Mouse (Mus musculus) kidney, adult 2 months (tissue): ENCODE measurements around the gene Umodl1. TPM values are rescaled to one million over a fixed set of nuclear protein-coding genes. Genes with fewer than 3 reads are reported as not detected.

Experiments used
- DNase-seq: peaks from one replicate; pipeline ENCODE4 v3.0.0; 2021
- H3K27ac ChIP-seq: fragments of 200-500 bp; 2 replicates; pipeline ENCODE4 v1.5.1; 2012; ENCODE audit warnings: low read depth, low read length, control low read depth, inconsistent platforms; ENCODE audit not compliant: insufficient read depth
- H3K27me3 ChIP-seq: fragments of 200-500 bp; replicated peaks from 2 replicates; pipeline ENCODE4 v1.6.1; 2012; ENCODE audit warnings: mild to moderate bottlenecking, moderate library complexity, low read length, inconsistent platforms; ENCODE audit not compliant: control insufficient read depth, insufficient read depth
- H3K36me3 ChIP-seq: fragments of 200-500 bp; 2 replicates; pipeline ENCODE4 v1.6.1; 2012; ENCODE audit warnings: mild to moderate bottlenecking, moderate library complexity, low read length, inconsistent platforms; ENCODE audit not compliant: control insufficient read depth, insufficient read depth
- H3K4me1 ChIP-seq: fragments of 200-500 bp; 2 replicates; pipeline ENCODE4 v1.6.1; 2011; ENCODE audit warnings: low read length; ENCODE audit not compliant: control insufficient read depth, insufficient read depth
- H3K4me3 ChIP-seq: fragments of 200-500 bp; 2 replicates; pipeline ENCODE4 v1.5.1; 2011; ENCODE audit warnings: mild to moderate bottlenecking, low read depth, low read length, control low read depth; ENCODE audit not compliant: insufficient read depth
- CTCF ChIP-seq: fragments of 200-500 bp; conservative IDR thresholded peaks from 2 replicates; pipeline ENCODE4 v1.5.1; 2011; ENCODE audit warnings: low read depth, mild to moderate bottlenecking, control low read depth, low read length, moderate library complexity, mixed read lengths; ENCODE audit not compliant: insufficient read depth, insufficient read length
- POLR2A ChIP-seq: fragments of 200-500 bp; IDR thresholded peaks from one replicate; pipeline ENCODE4 v1.6.1; 2011; ENCODE audit warnings: low read depth, low read length, control low read depth
- WGBS: fragments of 180-500 bp; shearing (Covaris S2); methylation state at CpG from one replicate; pipeline ENCODE4 v1.1.7; 2018; 5-methylcytosine and 5-hydroxymethylcytosine counted together
- polyA plus RNA-seq: library from polyadenylated mRNA; depleted of rRNA; stranded (reverse); fragments of >200 nt; gene quantifications from 2 replicates; pipeline ENCODE4 v1.2.3, GENCODE M21; 2012

Umodl1 gene
- polyA plus RNA-seq, 1 experiment, result not detected

DNA sequence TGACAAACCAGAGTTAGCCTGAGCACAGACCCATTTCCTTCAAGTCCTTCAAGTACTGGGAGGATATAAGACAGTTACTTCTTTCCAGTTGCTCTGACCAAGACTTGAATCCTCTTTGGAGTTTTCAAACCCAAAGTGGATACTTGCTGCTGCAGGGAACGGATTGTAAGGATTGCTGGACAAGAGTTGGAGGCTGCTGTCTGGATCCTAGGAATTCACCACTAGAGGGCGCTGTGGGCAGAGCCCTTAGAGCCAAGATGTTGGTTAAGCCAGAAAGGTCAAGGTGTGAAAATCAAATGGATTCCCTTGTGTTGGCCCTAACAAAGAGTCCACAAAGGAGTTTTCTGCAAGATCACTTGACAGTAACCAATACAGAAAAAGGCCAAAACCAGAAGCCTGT is 65.1 kb downstream of the Umodl1 start:
- no peak overlapping the region for H3K27ac ChIP-seq
- H3K36me3 ChIP-seq, result no peaks in the 10 kb centered on the region
- DNase-seq, result peak; percentile 62
- H3K4me3 ChIP-seq, result no peak overlapping the region
- H3K27me3 ChIP-seq, result no peaks in the 10 kb centered on the region
- 13% methylated on average over 2 of the region's 2 CpGs for WGBS
- no peaks in the 10 kb centered on the region for H3K4me1 ChIP-seq
- TF ChIP-seq CTCF (peak; percentile 82), POLR2A (no peak)

- DNase-seq, result no peak
- TF ChIP-seq POLR2A, result no peak
- no peak for TF ChIP-seq CTCF
- H3K27me3 ChIP-seq, result no peaks in the 10 kb centered on the region
- no peak overlapping the region for H3K4me3 ChIP-seq
- H3K4me1 ChIP-seq, result no peaks in the 10 kb centered on the region
- H3K27ac ChIP-seq, result no peak overlapping the region
- WGBS, result 67% methylated on average over 2 of the region's 2 CpGs
- H3K36me3 ChIP-seq, result no peaks in the 10 kb centered on the region
Observed at GRCm38 (mm10) chr17:31020078-31020477, 65.6 kb downstream of the Umodl1 start.

GRCm38 (mm10) chr17:31021276-31021675 is 66.8 kb downstream of the Umodl1 start:
- no peak overlapping the region for H3K27ac ChIP-seq
- 88% methylated on average over 8 of the region's 8 CpGs for WGBS
- no peaks in the 10 kb centered on the region for H3K36me3 ChIP-seq
- no peaks in the 10 kb centered on the region for H3K4me1 ChIP-seq
- no peak for DNase-seq
- TF ChIP-seq CTCF (no peak), POLR2A (no peak)
- H3K27me3 ChIP-seq, result no peaks in the 10 kb centered on the region
- H3K4me3 ChIP-seq, result no peak overlapping the region

DNA sequence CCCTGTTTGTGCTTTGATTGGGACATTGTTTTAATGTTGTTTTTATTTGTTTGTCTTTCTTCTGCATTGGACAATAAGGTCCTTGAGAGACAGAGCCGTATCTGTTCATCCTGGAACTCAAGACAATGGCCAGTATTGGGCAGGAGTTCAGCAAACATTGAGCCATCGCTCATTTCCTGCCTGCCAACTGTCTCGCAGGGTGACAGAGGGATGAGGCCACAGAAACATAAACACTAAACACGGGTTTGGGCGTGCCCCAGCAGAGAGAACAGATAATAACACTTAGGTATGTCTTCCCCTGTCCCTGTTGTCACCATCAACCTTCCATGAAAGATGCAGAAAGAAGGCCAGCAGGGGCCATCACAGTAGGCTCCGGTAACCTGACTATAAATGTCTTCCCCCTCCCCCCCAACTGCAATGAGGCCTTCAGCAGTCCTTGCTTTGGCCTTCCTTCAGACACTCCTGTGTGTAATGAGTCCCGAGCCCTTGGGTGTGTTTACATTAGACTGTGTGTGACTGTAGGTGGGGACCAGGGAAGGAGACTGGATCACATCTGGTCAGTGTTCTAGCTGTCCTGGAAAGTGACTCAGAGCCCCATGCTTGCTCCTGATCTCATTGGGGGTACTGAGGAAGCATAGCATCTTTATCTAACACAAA is 69.8 kb downstream of the Umodl1 start:
- TF ChIP-seq CTCF (no peak), POLR2A (no peak)
- Histone ChIP-seq H3K4me3 (no peak overlapping the region), H3K27ac (no peak overlapping the region), H3K36me3 (no peaks in the 10 kb centered on the region), H3K27me3 (no peaks in the 10 kb centered on the region), H3K4me1 (no peaks in the 10 kb centered on the region)
- WGBS, result 74% methylated on average over 7 of the region's 7 CpGs
- DNase-seq, result no peak

DNA sequence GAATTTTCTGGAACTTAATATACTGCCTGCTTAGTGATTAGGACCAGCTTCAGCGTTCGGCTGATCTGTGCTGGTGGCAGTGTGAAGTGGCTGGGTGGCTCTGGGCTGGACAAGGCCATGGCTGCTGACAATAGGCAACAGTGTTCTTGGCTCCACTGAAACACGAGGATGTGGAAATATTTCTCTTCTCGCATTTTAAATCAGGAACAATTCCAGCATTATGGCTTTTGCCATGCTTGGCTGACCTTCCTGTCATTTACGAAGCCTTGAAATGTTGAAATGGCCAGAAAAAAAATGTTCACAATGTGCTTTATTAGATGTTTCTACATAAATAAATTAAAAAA is 70.3 kb downstream of the Umodl1 start:
- H3K36me3 ChIP-seq, result no peaks in the 10 kb centered on the region
- no peak for DNase-seq
- H3K27ac ChIP-seq, result no peak overlapping the region
- H3K27me3 ChIP-seq, result no peaks in the 10 kb centered on the region
- WGBS, result 53% methylated on average over 5 of the region's 5 CpGs
- no peaks in the 10 kb centered on the region for H3K4me1 ChIP-seq
- no peak overlapping the region for H3K4me3 ChIP-seq
- no peak for TF ChIP-seq CTCF
- no peak for TF ChIP-seq POLR2A

- no peak for TF ChIP-seq POLR2A
- no peak for TF ChIP-seq CTCF
- H3K27me3 ChIP-seq, result no peaks in the 10 kb centered on the region
- no peaks in the 10 kb centered on the region for H3K4me1 ChIP-seq
- no peak overlapping the region for H3K4me3 ChIP-seq
- no peak overlapping the region for H3K27ac ChIP-seq
- no peak for DNase-seq
- no peaks in the 10 kb centered on the region for H3K36me3 ChIP-seq
- WGBS, result 90% methylated on average over 6 of the region's 6 CpGs
Observed at GRCm38 (mm10) chr17:31026986-31027385, 72.5 kb downstream of the Umodl1 start.

GRCm38 (mm10) chr17:31027723-31028122 is 73.3 kb downstream of the Umodl1 start:
- 86% methylated on average over 6 of the region's 6 CpGs for WGBS
- Histone ChIP-seq H3K4me3 (no peak overlapping the region), H3K36me3 (no peaks in the 10 kb centered on the region), H3K27me3 (no peaks in the 10 kb centered on the region), H3K4me1 (no peaks in the 10 kb centered on the region), H3K27ac (no peak overlapping the region)
- no peak for DNase-seq
- no peak for TF ChIP-seq CTCF
- no peak for TF ChIP-seq POLR2A

- H3K4me1 ChIP-seq, result no peaks in the 10 kb centered on the region
- TF ChIP-seq POLR2A, result no peak
- TF ChIP-seq CTCF, result no peak
- H3K4me3 ChIP-seq, result no peak overlapping the region
- H3K36me3 ChIP-seq, result no peaks in the 10 kb centered on the region
- DNase-seq, result no peak
- H3K27me3 ChIP-seq, result no peaks in the 10 kb centered on the region
- no peak overlapping the region for H3K27ac ChIP-seq
- WGBS, result 69% methylated on average over 9 of the region's 9 CpGs
Observed at GRCm38 (mm10) chr17:31028821-31029370, 74.5 kb downstream of the Umodl1 start.
